Mouse (Mus musculus): ENCODE results near the gene Rnpc3.

Gene Rnpc3

GRCm38 (mm10) chr3:113629606-113630359, at the start of gene Rnpc3:
Rnpc3 (minus strand) TSS chr3:113630149.
- under 1% methylated on average over 70 of the region's 70 CpGs for WGBS

GRCm38 (mm10) chr3:113656940-113657339, 27.0 kb upstream of the Rnpc3 start:
- WGBS: 72% methylated on average over 2 of the region's 2 CpGs

GRCm38 (mm10) chr3:113654335-113654734, 24.4 kb upstream of the Rnpc3 start:
- WGBS: 83% methylated on average over 3 of the region's 3 CpGs

GRCm38 (mm10) chr3:113651386-113651785, 21.4 kb upstream of the Rnpc3 start:
- WGBS: 27% methylated on average over 3 of the region's 3 CpGs

GRCm38 (mm10) chr3:113639545-113639944, 9.6 kb upstream of the Rnpc3 start:
- WGBS: 90% methylated on average over 1 of the region's 1 CpGs

GRCm38 (mm10) chr3:113630564-113630963, 615 bp upstream of the Rnpc3 start:
- WGBS: 7% methylated on average over 13 of the region's 13 CpGs

- 85% methylated on average over 2 of the region's 2 CpGs for WGBS
These were observed 23.4 kb downstream of the Rnpc3 start, which contains the start of gene Amy1 for GRCm38 (mm10) chr3:113606599-113606998. Amy1 (minus strand) TSS chr3:113606699.

GRCm38 (mm10) chr3:113590844-113591243, 39.1 kb downstream of the Rnpc3 start:
- 31% methylated on average over 1 of the region's 1 CpGs for WGBS

- WGBS: 75% methylated on average over 4 of the region's 4 CpGs
These were observed 55.4 kb downstream of the Rnpc3 start for GRCm38 (mm10) chr3:113574578-113574977.

- 51% methylated on average over 2 of the region's 2 CpGs for WGBS
These were observed 55.8 kb downstream of the Rnpc3 start for GRCm38 (mm10) chr3:113574138-113574537.

- 85% methylated on average over 3 of the region's 3 CpGs for WGBS
These were observed 57.8 kb downstream of the Rnpc3 start for GRCm38 (mm10) chr3:113572158-113572557.

All from cerebral cortex, adult 2 months (tissue).